ENCODE assay signal across 9 mouse cellular contexts in the genomic region with DNA sequence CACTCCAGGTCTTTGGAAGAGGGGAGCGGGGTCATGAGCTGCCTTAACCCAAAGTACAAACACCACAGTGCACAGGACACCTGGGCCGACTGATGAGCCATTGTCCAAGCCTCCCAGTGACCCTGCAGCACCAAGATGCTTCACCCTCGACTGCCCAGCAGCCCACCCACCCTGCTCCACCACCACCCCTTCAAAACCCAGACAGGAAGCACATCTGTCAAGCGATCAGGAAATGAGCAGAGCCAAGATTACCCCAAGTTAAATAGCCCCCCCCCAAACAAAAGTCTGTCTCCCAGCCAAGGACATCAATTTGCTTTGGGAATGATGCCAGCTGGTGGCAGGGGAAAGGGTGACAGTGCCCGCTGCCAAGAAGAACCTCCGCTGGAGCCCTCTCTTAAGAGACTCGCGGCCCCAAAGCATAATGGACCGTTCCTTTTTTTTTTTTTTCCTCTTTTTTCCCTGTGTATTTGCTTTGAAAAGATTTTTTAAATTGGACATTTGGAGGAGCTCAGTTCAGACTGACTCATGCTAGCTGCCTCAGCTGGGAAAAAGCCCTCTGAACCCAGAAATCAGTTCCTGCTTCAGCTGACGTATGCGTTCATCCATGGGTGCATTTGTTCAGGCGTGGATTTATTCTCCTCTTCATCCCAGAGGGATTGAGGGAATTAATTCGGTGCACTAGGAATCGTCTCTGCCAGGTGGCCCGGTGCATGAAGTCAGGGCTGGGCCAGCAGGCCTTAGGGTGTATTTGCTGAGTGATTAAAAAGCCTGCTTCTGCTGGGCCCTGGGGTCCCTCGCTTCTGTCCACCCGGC. TPM values are rescaled to one million over a fixed set of nuclear protein-coding genes. Genes with fewer than 3 reads are reported as not detected.
DNase-seq lines count a peak whose midpoint lies in the region; ATAC-seq and TF ChIP-seq lines count a peak whose summit lies in the region.
"Had no signal": no experiment of that assay in that cellular context is flagged by ENCODE, and none has a peak within 500 bp of the region (broad histone marks: within the 10 kb centered on the region; RNA-seq: fewer than 3 reads in every experiment).

No protein-coding gene starts in this region.

- H3K4me1 ChIP-seq in kidney, adult 2 months (ENCODE audit: control insufficient read depth, insufficient read depth, low read length) = 0 out of 2 replicates have a peak, but pooled peaks cover 2% of the 10 kb centered on the region
- peaks cover 11% of the 10 kb centered on the region for H3K4me1 ChIP-seq in forebrain, postnatal 0 days (ENCODE audit: insufficient read depth)
- peaks cover 10% of the 10 kb centered on the region; the same call in 1 of the 2 replicates for H3K4me1 ChIP-seq in heart, embryonic 11.5 days (ENCODE audit: control insufficient read depth, insufficient read depth, low read length)
- H3K4me1 ChIP-seq: liver, embryonic 13.5 days had no signal

- WGBS in kidney, adult 2 months = 48% methylated on average over 17 of the region's 17 CpGs
- 20% methylated on average over 17 of the region's 17 CpGs for WGBS in forebrain, postnatal 0 days
- WGBS in heart, embryonic 11.5 days (ENCODE audit: insufficient replicate concordance) = 76% methylated on average over 17 of the region's 17 CpGs

- no peaks in the 10 kb centered on the region for H3K27me3 ChIP-seq in kidney, adult 2 months (replicated peaks; ENCODE audit: control insufficient read depth, insufficient read depth, low read length)
- H3K27me3 ChIP-seq in forebrain, postnatal 0 days (ENCODE audit: insufficient read depth, low read length) = no peaks in the 10 kb centered on the region; the same call in 1 of the 2 replicates
- peaks cover 12% of the 10 kb centered on the region; the same call in 1 of the 2 replicates for H3K27me3 ChIP-seq in heart, embryonic 11.5 days (ENCODE audit: control insufficient read depth, insufficient read depth, low read length)

- no peak overlapping the region for H3K27ac ChIP-seq in kidney, adult 2 months (ENCODE audit: insufficient read depth, low read depth, low read length)
- H3K27ac ChIP-seq in forebrain, postnatal 0 days (ENCODE audit: low read depth, low read length) = peak overlapping the region; percentile 54
- H3K27ac ChIP-seq in heart, embryonic 11.5 days (ENCODE audit: low read depth, low read length) = no peak overlapping the region
- H3K27ac ChIP-seq: liver, embryonic 13.5 days had no signal

- H3K9me3 ChIP-seq in forebrain, postnatal 0 days (ENCODE audit: low read length) = no peaks in the 10 kb centered on the region
- no peaks in the 10 kb centered on the region for H3K9me3 ChIP-seq in heart, embryonic 11.5 days (replicated peaks; ENCODE audit: control insufficient read depth, low read length)
- H3K9me3 ChIP-seq: liver, embryonic 13.5 days had no signal

- DNase-seq in kidney, adult 2 months = peak; percentile 48
- DNase-seq in kidney, adult 11 months = no peak
- peak; percentile 60 to 85 for DNase-seq in adrenal gland, adult (ENCODE audit: inconsistent age in 2 of 2, low spot score in 1 of 2)
- peak; percentile 73 for DNase-seq in forebrain, postnatal 0 days
- peak; percentile 57 for DNase-seq in lung, postnatal 10 days
- DNase-seq in spleen, postnatal 36 days (ENCODE audit: low spot score in 2 of 2) = no peak
- DNase-seq in cerebellum, adult 9-11 months = no peak
- DNase-seq: liver, embryonic 13.5 days had no signal

- no peak for TF ChIP-seq CTCF in kidney, adult 2 months (conservative IDR thresholded peaks at IDR 0.05; ENCODE audit: insufficient read depth, insufficient read length, low read depth, low read length)
- no peak for TF ChIP-seq CTCF in forebrain, postnatal 0 days (IDR thresholded peaks at IDR 0.05; ENCODE audit: low read depth)

- no peak overlapping the region for H3K4me3 ChIP-seq in kidney, adult 2 months (ENCODE audit: insufficient read depth, low read depth, low read length)
- H3K4me3 ChIP-seq in forebrain, postnatal 0 days (ENCODE audit: low read depth, low read length) = no peak overlapping the region
- no peak overlapping the region for H3K4me3 ChIP-seq in heart, embryonic 11.5 days (ENCODE audit: low read depth, low read length)
- H3K4me3 ChIP-seq: liver, embryonic 13.5 days had no signal

- TF ChIP-seq POLR2A in kidney, adult 2 months (IDR thresholded peaks at IDR 0.05; ENCODE audit: low read depth, low read length) = no peak

- no peak overlapping the region for H3K4me2 ChIP-seq in forebrain, postnatal 0 days (ENCODE audit: low read depth)
- H3K4me2 ChIP-seq in heart, embryonic 11.5 days = no peak overlapping the region
- H3K4me2 ChIP-seq: liver, embryonic 13.5 days had no signal

- no peak overlapping the region for H3K9ac ChIP-seq in forebrain, postnatal 0 days
- no peak overlapping the region for H3K9ac ChIP-seq in heart, embryonic 11.5 days (ENCODE audit: low read depth, low read length)
- H3K9ac ChIP-seq: liver, embryonic 13.5 days had no signal

- peak; percentile 52 for ATAC-seq in forebrain, postnatal 0 days
- no peak for ATAC-seq in heart, embryonic 11.5 days (replicated peaks; ENCODE audit: insufficient number of reproducible peaks, low FRiP score, low TSS enrichment)

- no peaks in the 10 kb centered on the region for H3K36me3 ChIP-seq in kidney, adult 2 months (ENCODE audit: control insufficient read depth, insufficient read depth, low read length)
- H3K36me3 ChIP-seq in forebrain, postnatal 0 days (ENCODE audit: insufficient read depth) = no peaks in the 10 kb centered on the region
- H3K36me3 ChIP-seq in heart, embryonic 11.5 days (ENCODE audit: control insufficient read depth, insufficient read depth, low read length) = no peaks in the 10 kb centered on the region
- H3K36me3 ChIP-seq: liver, embryonic 13.5 days had no signal

RNA-seq across cellular contexts. Expression of gene Htr6, which starts 37.4 kb away (rescaled TPM):
- polyA plus RNA-seq in kidney, adult 2 months (2012; rRNA removed) = not detected in 2 replicates
- 1.8 and 4.0 TPM in 2 replicates for total RNA-seq in forebrain, postnatal 0 days (2014; rRNA removed)
- 0.67 TPM in 2 replicates for polyA plus RNA-seq in forebrain, postnatal 0 days (2015; fragmentation: Nextera tagmentation; extraction: Ambion mirVana)
- not detected in 2 replicates for polyA plus RNA-seq in heart, embryonic 11.5 days (2014; fragmentation: Nextera tagmentation; extraction: Ambion mirVana)
- polyA plus RNA-seq: liver, embryonic 13.5 days had no signal

RNA-seq across cellular contexts. Expression of gene Nbl1, which starts 54.8 kb away (rescaled TPM):
- 35.7 and 42.9 TPM in 2 replicates for polyA plus RNA-seq in kidney, adult 2 months (2012; rRNA removed)
- total RNA-seq in forebrain, postnatal 0 days (2014; rRNA removed) = 41.7 and 57.6 TPM in 2 replicates
- polyA plus RNA-seq in forebrain, postnatal 0 days (2015; fragmentation: Nextera tagmentation; extraction: Ambion mirVana) = 56.7 and 64.3 TPM in 2 replicates
- 6.3 and 7.2 TPM in 2 replicates for polyA plus RNA-seq in heart, embryonic 11.5 days (2014; fragmentation: Nextera tagmentation; extraction: Ambion mirVana)

Comparison
In these comparisons a context has a peak if more than half of its experiments do, and no peak if none do; other contexts are left out.
1. DNase-seq: peak in kidney, adult 2 months (single experiment), adrenal gland, adult (2 of 2), forebrain, postnatal 0 days (single experiment) and lung, postnatal 10 days (single experiment); none in kidney, adult 11 months (single experiment), spleen, postnatal 36 days (0 of 2) and cerebellum, adult 9-11 months (single experiment).